Mouse (Mus musculus) limb, embryonic 13.5 days (tissue): ENCODE measurements around the gene Cd2bp2. TPM values are rescaled to one million over a fixed set of nuclear protein-coding genes. Genes with fewer than 3 reads are reported as not detected.

Source experiments
- ATAC-seq: fragments of 200-750 bp; cut with Nextera tagmentation; 2 replicates; pipeline ENCODE4 v1.8.0; 2017; ENCODE audit warnings: low read depth, moderate number of reproducible peaks, moderate TSS enrichment; ENCODE audit not compliant: low FRiP score
- H3K27ac ChIP-seq: fragments of 300-500 bp; sonication (generic); 2 replicates; pipeline ENCODE4 v1.5.1; 2015; ENCODE audit warnings: inconsistent platforms, mild to moderate bottlenecking, moderate library complexity
- H3K27me3 ChIP-seq: fragments of 300-500 bp; sonication (generic); 2 replicates; pipeline ENCODE4 v1.6.1; 2015; ENCODE audit warnings: mild to moderate bottlenecking, inconsistent platforms
- H3K36me3 ChIP-seq: fragments of 300-500 bp; sonication (generic); 2 replicates; pipeline ENCODE4 v1.6.1; 2015; ENCODE audit warnings: inconsistent platforms, mild to moderate bottlenecking, moderate library complexity
- H3K4me1 ChIP-seq: fragments of 300-500 bp; sonication (generic); 2 replicates; pipeline ENCODE4 v1.6.1; 2015; ENCODE audit warnings: inconsistent platforms
- H3K4me2 ChIP-seq: fragments of 300-500 bp; sonication (generic); replicated peaks from 2 replicates; pipeline ENCODE4 v1.6.1; 2015; ENCODE audit warnings: inconsistent platforms, mild to moderate bottlenecking, moderate library complexity
- H3K4me3 ChIP-seq: fragments of 300-500 bp; sonication (generic); 2 replicates; pipeline ENCODE4 v1.5.1; 2015; ENCODE audit warnings: moderate library complexity, mild to moderate bottlenecking, inconsistent platforms
- H3K9ac ChIP-seq: fragments of 300-500 bp; sonication (generic); 2 replicates; pipeline ENCODE4 v1.6.1; 2015; ENCODE audit warnings: mild to moderate bottlenecking, inconsistent platforms
- H3K9me3 ChIP-seq: fragments of 300-500 bp; sonication (generic); 2 replicates; pipeline ENCODE4 v1.6.1; 2016; ENCODE audit warnings: inconsistent platforms
- WGBS: fragments of 180-500 bp; shearing (Covaris S2); methylation state at CpG from one replicate; pipeline ENCODE4 v1.1.7; 2015; 5-methylcytosine and 5-hydroxymethylcytosine counted together
- polyA plus RNA-seq: library from polyadenylated mRNA; unstranded; fragments of >200 nt; fragmentation: Nextera tagmentation; extraction: Ambion mirVana; gene quantifications from 2 replicates; pipeline ENCODE4 v1.2.1, GENCODE M21; 2015

The Cd2bp2 gene
- polyA plus RNA-seq, 1 experiment from 2014 or later = 72.4 TPM

- Histone ChIP-seq H3K9ac (no peak overlapping the region), H3K9me3 (no peaks in the 10 kb centered on the region), H3K36me3 (no peaks in the 10 kb centered on the region), H3K4me3 (no peak overlapping the region), H3K4me2 (no peak overlapping the region), H3K27ac (no peak overlapping the region; the same call in 1 of the 2 replicates), H3K4me1 (no peaks in the 10 kb centered on the region), H3K27me3 (no peaks in the 10 kb centered on the region)
- WGBS = 53% methylated on average over 3 of the region's 3 CpGs
- ATAC-seq = no peak
Measured at GRCm38 (mm10) chr7:127147901-127148300, 47.9 kb downstream of the Cd2bp2 start.

- Histone ChIP-seq H3K36me3 (no peaks in the 10 kb centered on the region), H3K9me3 (no peaks in the 10 kb centered on the region), H3K4me3 (no peak overlapping the region), H3K9ac (no peak overlapping the region), H3K4me2 (no peak overlapping the region), H3K27ac (no peak overlapping the region), H3K27me3 (no peaks in the 10 kb centered on the region), H3K4me1 (no peaks in the 10 kb centered on the region)
- ATAC-seq = no peak
- 78% methylated on average over 2 of the region's 2 CpGs for WGBS
Measured at GRCm38 (mm10) chr7:127146267-127146603, 49.6 kb downstream of the Cd2bp2 start.

GRCm38 (mm10) chr7:127145387-127146266 is 50.2 kb downstream of the Cd2bp2 start:
- Histone ChIP-seq H3K4me3 (no peak overlapping the region), H3K9ac (no peak overlapping the region), H3K9me3 (no peaks in the 10 kb centered on the region), H3K4me1 (no peaks in the 10 kb centered on the region), H3K36me3 (no peaks in the 10 kb centered on the region), H3K27ac (no peak overlapping the region), H3K4me2 (no peak overlapping the region), H3K27me3 (no peaks in the 10 kb centered on the region)
- WGBS = 57% methylated on average over 9 of the region's 9 CpGs
- ATAC-seq = no peak

GRCm38 (mm10) chr7:127144412-127144811 is 51.4 kb downstream of the Cd2bp2 start:
- Histone ChIP-seq H3K36me3 (no peaks in the 10 kb centered on the region), H3K4me3 (no peak overlapping the region), H3K9ac (no peak overlapping the region), H3K9me3 (no peaks in the 10 kb centered on the region), H3K27ac (no peak overlapping the region), H3K4me1 (no peaks in the 10 kb centered on the region), H3K27me3 (no peaks in the 10 kb centered on the region), H3K4me2 (no peak overlapping the region)
- 84% methylated on average over 7 of the region's 7 CpGs for WGBS
- ATAC-seq = no peak

GRCm38 (mm10) chr7:127142666-127143065 is 53.2 kb downstream of the Cd2bp2 start:
- no peak overlapping the region for H3K27ac ChIP-seq
- H3K9ac ChIP-seq = no peak overlapping the region
- ATAC-seq = no peak
- H3K9me3 ChIP-seq = no peaks in the 10 kb centered on the region
- H3K4me3 ChIP-seq = no peak overlapping the region
- H3K27me3 ChIP-seq = no peaks in the 10 kb centered on the region
- no peak overlapping the region for H3K4me2 ChIP-seq
- H3K36me3 ChIP-seq = no peaks in the 10 kb centered on the region
- no peaks in the 10 kb centered on the region for H3K4me1 ChIP-seq
- 87% methylated on average over 4 of the region's 4 CpGs for WGBS

- Histone ChIP-seq H3K9me3 (no peaks in the 10 kb centered on the region), H3K9ac (no peak overlapping the region), H3K4me1 (no peaks in the 10 kb centered on the region), H3K36me3 (no peaks in the 10 kb centered on the region), H3K4me2 (no peak overlapping the region), H3K27ac (no peak overlapping the region), H3K27me3 (no peaks in the 10 kb centered on the region), H3K4me3 (no peak overlapping the region)
- 42% methylated on average over 2 of the region's 2 CpGs for WGBS
- no peak for ATAC-seq
Measured at GRCm38 (mm10) chr7:127142214-127142613, 53.6 kb downstream of the Cd2bp2 start.

Other genes starting within 250 kb of the Cd2bp2 start
- 0.20 TPM in 1 of 2 replicates, not detected in the other for gene Asphd1, start 246.5 kb downstream of the Cd2bp2 start, polyA plus RNA-seq
- 0.33 and 0.66 TPM in 2 replicates for gene Sez6l2, start 245.5 kb downstream of the Cd2bp2 start, polyA plus RNA-seq
- gene Cdipt, start 220.1 kb downstream of the Cd2bp2 start, polyA plus RNA-seq = 97.1 and 105 TPM in 2 replicates
- 0.65 and 1.9 TPM in 2 replicates for gene Cdiptos, start 220.0 kb downstream of the Cd2bp2 start, polyA plus RNA-seq
- gene Mvp, start 181.4 kb downstream of the Cd2bp2 start, polyA plus RNA-seq = 5.5 and 5.6 TPM in 2 replicates
- 0.31 TPM in 1 of 2 replicates, not detected in the other for gene Pagr1b, start 179.6 kb downstream of the Cd2bp2 start, polyA plus RNA-seq
- 48.2 and 70.2 TPM in 2 replicates for gene Pagr1a, start 178.7 kb downstream of the Cd2bp2 start, polyA plus RNA-seq
- 52.2 and 64.8 TPM in 2 replicates for gene Gm42742, start 175.0 kb downstream of the Cd2bp2 start, polyA plus RNA-seq
- gene Prrt2, start 174.8 kb downstream of the Cd2bp2 start, polyA plus RNA-seq = 6.9 and 10.4 TPM in 2 replicates
- 61.9 and 64.6 TPM in 2 replicates for gene Maz, start 169.0 kb downstream of the Cd2bp2 start, polyA plus RNA-seq
- 113 and 118 TPM in 2 replicates for gene Kif22, start 153.6 kb downstream of the Cd2bp2 start, polyA plus RNA-seq
- gene Zg16, start 108.7 kb downstream of the Cd2bp2 start, polyA plus RNA-seq = not detected in 2 replicates
- gene AI467606, start 104.7 kb downstream of the Cd2bp2 start, polyA plus RNA-seq = 2.6 and 2.7 TPM in 2 replicates
- 3.1 and 3.4 TPM in 2 replicates for gene Qprt, start 73.8 kb downstream of the Cd2bp2 start, polyA plus RNA-seq
- gene Spn, start 58.2 kb downstream of the Cd2bp2 start, polyA plus RNA-seq = 0.25 and 0.34 TPM in 2 replicates
- 31.7 and 34.8 TPM in 2 replicates for gene Tbc1d10b, start 12.4 kb upstream of the Cd2bp2 start, polyA plus RNA-seq
- 350 and 353 TPM in 2 replicates for gene Mylpf, start 12.8 kb upstream of the Cd2bp2 start, polyA plus RNA-seq
- 51.8 and 52.1 TPM in 2 replicates for gene Zfp553, start 37.0 kb upstream of the Cd2bp2 start, polyA plus RNA-seq
- 23.5 and 27.9 TPM in 2 replicates for gene Sept1, start 37.1 kb upstream of the Cd2bp2 start, polyA plus RNA-seq
- 75.1 and 82.7 TPM in 2 replicates for gene Zfp771, start 48.2 kb upstream of the Cd2bp2 start, polyA plus RNA-seq
- 172 and 176 TPM in 2 replicates for gene Dctpp1, start 64.7 kb upstream of the Cd2bp2 start, polyA plus RNA-seq
- gene Sephs2, start 78.0 kb upstream of the Cd2bp2 start, polyA plus RNA-seq = 69.4 and 72.8 TPM in 2 replicates
- 0.69 TPM in 2 replicates for gene Itgal, start 100.2 kb upstream of the Cd2bp2 start, polyA plus RNA-seq
- 19.8 and 20.6 TPM in 2 replicates for gene Zfp768, start 149.5 kb upstream of the Cd2bp2 start, polyA plus RNA-seq
- 8.7 and 9.2 TPM in 2 replicates for gene Zfp747, start 180.0 kb upstream of the Cd2bp2 start, polyA plus RNA-seq
- 5.9 and 6.8 TPM in 2 replicates for gene 9130019O22Rik, start 191.1 kb upstream of the Cd2bp2 start, polyA plus RNA-seq
- 7.6 and 7.9 TPM in 2 replicates for gene E430018J23Rik, start 197.6 kb upstream of the Cd2bp2 start, polyA plus RNA-seq
- 8.1 and 8.4 TPM in 2 replicates for gene Zfp764, start 210.8 kb upstream of the Cd2bp2 start, polyA plus RNA-seq
- 27.4 and 28.8 TPM in 2 replicates for gene Zfp688, start 226.0 kb upstream of the Cd2bp2 start, polyA plus RNA-seq